Mouse (Mus musculus): ENCODE data around the gene Smim1.

DNA sequence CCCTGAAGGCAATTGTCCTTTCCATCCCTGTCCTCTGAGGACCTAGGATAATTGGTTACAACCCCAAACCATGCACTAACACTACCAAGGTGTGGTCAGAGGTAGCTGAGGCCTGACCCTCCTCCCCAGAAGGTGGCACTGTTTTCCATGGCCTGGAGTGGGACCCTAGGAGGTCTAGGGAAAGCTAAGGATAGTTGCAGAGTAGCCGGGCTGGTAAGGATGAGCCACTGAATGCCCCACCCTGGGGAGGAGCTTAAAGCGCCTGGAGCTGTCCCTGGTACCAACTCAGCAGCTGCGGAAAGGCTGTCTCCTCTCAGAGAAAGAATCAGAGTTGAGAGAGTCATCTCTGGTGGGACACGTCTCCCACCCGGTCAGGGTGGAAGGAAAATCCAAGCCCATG is 44.9 kb upstream of the Smim1 start:
- TF ChIP-seq CTCF (IDR thresholded peaks at IDR 0.05 in 2 of 3, conservative IDR thresholded peaks at IDR 0.05 in 1 of 3; ENCODE audit: control insufficient read depth in 1 of 3, insufficient read depth in 1 of 3, low read depth in 2 of 3, low read length in 3 of 3, poor library complexity in 1 of 3, severe bottlenecking in 1 of 3) (no peak), SIN3A (IDR thresholded peaks at IDR 0.05; ENCODE audit: low read length) (no peak), POLR2A (IDR thresholded peaks at IDR 0.05; ENCODE audit: control insufficient read depth in 1 of 2, insufficient read depth in 1 of 2, low read depth in 1 of 2, low read length in 2 of 2, poor library complexity in 1 of 2) (no peak), TBP (IDR thresholded peaks at IDR 0.05; ENCODE audit: low read depth, low read length) (no peak), ZC3H11A (IDR thresholded peaks at IDR 0.05; ENCODE audit: low read depth, low read length) (no peak), HCFC1 (IDR thresholded peaks at IDR 0.05; ENCODE audit: low read depth, low read length) (no peak), BHLHE40 (IDR thresholded peaks at IDR 0.05; ENCODE audit: borderline replicate concordance, low read depth, low read length) (no peak), MAZ (IDR thresholded peaks at IDR 0.05; ENCODE audit: low read depth, low read length) (no peak), POLR2AphosphoS5 (IDR thresholded peaks at IDR 0.05; ENCODE audit: borderline replicate concordance, low read depth, low read length) (no peak), MAX (IDR thresholded peaks at IDR 0.05; ENCODE audit: low read length) (no peak), GATA1 (IDR thresholded peaks at IDR 0.05; ENCODE audit: low read depth, low read length) (no peak), E2F4 (IDR thresholded peaks at IDR 0.05; ENCODE audit: borderline replicate concordance, low read depth, low read length) (no peak), GABPA (IDR thresholded peaks at IDR 0.05; ENCODE audit: low read depth, low read length) (no peak)
